Mouse (Mus musculus): ENCODE data around the gene Kcnma1. TPM values are rescaled to one million over a fixed set of nuclear protein-coding genes. Genes with fewer than 3 reads are reported as not detected.

Kcnma1 gene
- total RNA-seq, 1 experiment, result 0.49 TPM

DNA sequence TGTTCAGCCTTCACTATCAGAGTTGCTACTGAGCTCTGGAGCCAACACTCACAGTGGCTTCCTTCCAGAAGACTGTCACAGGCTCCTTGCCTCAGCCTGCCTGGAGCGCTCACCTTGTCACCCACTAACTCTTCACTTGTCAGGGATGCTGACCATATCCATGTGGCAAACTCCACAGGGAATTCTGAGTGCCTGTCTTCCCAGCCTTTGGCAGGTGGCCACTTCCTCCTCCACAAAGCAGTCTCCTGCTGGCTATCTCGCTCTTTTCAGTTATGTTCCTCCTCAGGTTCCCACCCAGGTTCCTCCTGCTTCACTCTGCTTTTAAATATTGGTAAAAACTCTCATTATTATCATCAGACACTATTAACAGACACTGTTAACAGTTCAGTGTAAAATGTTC is 395.3 kb downstream of the Kcnma1 start:
- no peak for TF ChIP-seq MAFK (IDR thresholded peaks at IDR 0.05; ENCODE audit: insufficient read depth, low read depth, low read length)
- no peak for TF ChIP-seq ZNF384 (IDR thresholded peaks at IDR 0.05; ENCODE audit: low read depth, low read length)
- TF ChIP-seq HCFC1 (IDR thresholded peaks at IDR 0.05; ENCODE audit: borderline replicate concordance, insufficient read depth, low read length), result no peak
- no peak for DNase-seq (ENCODE audit: low read depth, low spot score)
- Histone ChIP-seq H3K36me3 (ENCODE audit: control insufficient read depth, insufficient read depth, low read length, poor library complexity, severe bottlenecking) (no peaks in the 10 kb centered on the region), H3K9ac (ENCODE audit: insufficient read depth, low read depth, low read length, poor library complexity, severe bottlenecking) (no peak overlapping the region), H3K27ac (ENCODE audit: insufficient read depth, low read depth, low read length, poor library complexity, severe bottlenecking) (no peak overlapping the region), H3K4me1 (ENCODE audit: control insufficient read depth in 2 of 2, insufficient read depth in 2 of 2, low read length in 2 of 2, poor library complexity in 1 of 2) (no peaks in the 10 kb centered on the region), H3K9me3 (ENCODE audit: control insufficient read depth, insufficient read depth, low read depth, low read length) (no peaks in the 10 kb centered on the region), H3K4me3 (ENCODE audit: insufficient read depth in 1 of 2, low read depth in 1 of 2, low read length in 2 of 2, poor library complexity in 1 of 2, severe bottlenecking in 1 of 2) (no peak overlapping the region)
- in situ Hi-C loops (cut with MboI; ENCODE audit: low sequenced_read_pairs in 2 of 2, unreplicated experiment in 2 of 2), result no loop called here

DNA sequence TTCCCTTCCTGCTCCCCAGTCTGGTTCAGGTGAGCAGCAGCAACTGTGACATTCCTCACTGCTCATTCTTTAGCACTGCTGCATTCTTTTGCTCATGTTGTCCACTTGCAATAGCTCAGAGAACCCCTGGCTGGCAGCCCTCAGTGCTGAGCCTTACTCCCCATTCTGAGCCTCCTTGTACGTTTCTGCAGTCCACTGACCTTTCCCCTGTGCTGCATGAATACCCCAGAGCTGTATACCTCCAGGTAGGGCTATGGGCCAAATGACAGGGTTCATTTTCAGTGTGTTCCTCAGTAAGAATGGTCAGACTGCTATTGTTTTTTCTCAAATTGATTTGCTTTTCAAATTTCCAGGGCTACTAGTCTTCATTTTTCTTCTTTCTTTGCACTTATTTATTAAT is 396.2 kb downstream of the Kcnma1 start:
- Histone ChIP-seq H3K4me1 (ENCODE audit: control insufficient read depth in 2 of 2, insufficient read depth in 2 of 2, low read length in 2 of 2, poor library complexity in 1 of 2) (no peaks in the 10 kb centered on the region), H3K9me3 (ENCODE audit: control insufficient read depth, insufficient read depth, low read depth, low read length) (no peaks in the 10 kb centered on the region), H3K36me3 (ENCODE audit: control insufficient read depth, insufficient read depth, low read length, poor library complexity, severe bottlenecking) (no peaks in the 10 kb centered on the region), H3K4me3 (ENCODE audit: insufficient read depth in 1 of 2, low read depth in 1 of 2, low read length in 2 of 2, poor library complexity in 1 of 2, severe bottlenecking in 1 of 2) (no peak overlapping the region), H3K9ac (ENCODE audit: insufficient read depth, low read depth, low read length, poor library complexity, severe bottlenecking) (no peak overlapping the region), H3K27ac (ENCODE audit: insufficient read depth, low read depth, low read length, poor library complexity, severe bottlenecking) (no peak overlapping the region)
- TF ChIP-seq MAFK (IDR thresholded peaks at IDR 0.05; ENCODE audit: insufficient read depth, low read depth, low read length) (no peak), ZC3H11A (IDR thresholded peaks at IDR 0.05; ENCODE audit: borderline replicate concordance, low read depth, low read length) (no peak), ZNF384 (IDR thresholded peaks at IDR 0.05; ENCODE audit: low read depth, low read length) (no peak), CHD2 (IDR thresholded peaks at IDR 0.05; ENCODE audit: low read depth, low read length) (no peak), HCFC1 (IDR thresholded peaks at IDR 0.05; ENCODE audit: borderline replicate concordance, insufficient read depth, low read length) (no peak)
- DNase-seq (ENCODE audit: low read depth, low spot score), result no peak
- in situ Hi-C loops (cut with MboI; ENCODE audit: low sequenced_read_pairs in 2 of 2, unreplicated experiment in 2 of 2), result no loop called here

DNA sequence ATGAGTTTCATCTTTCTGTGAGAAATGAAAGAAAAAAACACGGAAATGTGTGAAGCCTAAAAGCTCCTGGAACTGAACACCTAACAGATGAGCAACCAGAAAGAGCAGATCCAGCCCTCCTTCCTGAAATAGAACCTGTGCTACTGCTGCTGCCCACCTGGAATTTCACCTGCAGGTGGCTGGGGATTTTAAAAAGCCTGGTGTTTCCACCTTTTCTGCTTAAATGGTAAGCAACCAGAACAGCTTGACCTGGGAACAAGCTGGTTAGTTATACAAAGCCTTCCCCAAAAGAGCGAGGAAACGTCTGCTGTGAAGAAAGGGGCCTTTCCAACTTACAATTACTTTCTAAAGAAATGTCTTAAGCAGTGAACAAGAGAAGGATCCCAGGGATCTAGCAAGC is 404.2 kb downstream of the Kcnma1 start:
- in situ Hi-C loops (cut with MboI; ENCODE audit: low sequenced_read_pairs in 2 of 2, unreplicated experiment in 2 of 2), result no loop called here
- Histone ChIP-seq H3K4me1 (ENCODE audit: control insufficient read depth in 2 of 2, insufficient read depth in 2 of 2, low read length in 2 of 2, poor library complexity in 1 of 2) (no peaks in the 10 kb centered on the region), H3K9ac (ENCODE audit: insufficient read depth, low read depth, low read length, poor library complexity, severe bottlenecking) (no peak overlapping the region), H3K36me3 (ENCODE audit: control insufficient read depth, insufficient read depth, low read length, poor library complexity, severe bottlenecking) (no peaks in the 10 kb centered on the region), H3K9me3 (ENCODE audit: control insufficient read depth, insufficient read depth, low read depth, low read length) (no peaks in the 10 kb centered on the region), H3K27ac (ENCODE audit: insufficient read depth, low read depth, low read length, poor library complexity, severe bottlenecking) (0 out of 2 replicates have a peak overlapping the region, but pooled peaks have one; percentile 19), H3K4me3 (ENCODE audit: insufficient read depth in 1 of 2, low read depth in 1 of 2, low read length in 2 of 2, poor library complexity in 1 of 2, severe bottlenecking in 1 of 2) (no peak overlapping the region)
- TF ChIP-seq HCFC1 (IDR thresholded peaks at IDR 0.05; ENCODE audit: borderline replicate concordance, insufficient read depth, low read length), result no peak
- no peak for TF ChIP-seq ZC3H11A (IDR thresholded peaks at IDR 0.05; ENCODE audit: borderline replicate concordance, low read depth, low read length)
- TF ChIP-seq ZNF384 (IDR thresholded peaks at IDR 0.05; ENCODE audit: low read depth, low read length), result no peak
- TF ChIP-seq MAFK (IDR thresholded peaks at IDR 0.05; ENCODE audit: insufficient read depth, low read depth, low read length), result no peak
- TF ChIP-seq CHD2 (IDR thresholded peaks at IDR 0.05; ENCODE audit: low read depth, low read length), result no peak
- no peak for DNase-seq (ENCODE audit: low read depth, low spot score)

DNA sequence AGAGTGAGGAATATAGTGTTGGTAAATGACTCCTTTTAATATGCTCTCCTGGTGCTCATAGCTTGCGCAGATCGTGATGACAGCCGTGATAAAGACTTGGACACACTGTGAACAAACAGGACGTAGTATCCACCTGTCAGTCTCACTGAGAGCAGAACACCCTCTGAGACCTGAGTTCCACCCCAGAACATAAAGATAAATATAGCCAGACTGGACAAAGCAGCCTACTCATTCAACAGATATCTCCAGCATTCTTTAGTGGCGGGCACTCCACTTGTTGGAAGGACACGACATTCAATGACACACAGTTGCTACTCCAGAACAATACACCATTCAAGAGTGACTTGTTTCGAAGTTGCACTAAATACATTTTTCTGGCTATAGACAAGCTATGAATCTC is 408.6 kb downstream of the Kcnma1 start:
- Histone ChIP-seq H3K4me1 (ENCODE audit: control insufficient read depth in 2 of 2, insufficient read depth in 2 of 2, low read length in 2 of 2, poor library complexity in 1 of 2) (no peaks in the 10 kb centered on the region), H3K9me3 (ENCODE audit: control insufficient read depth, insufficient read depth, low read depth, low read length) (no peaks in the 10 kb centered on the region), H3K4me3 (ENCODE audit: insufficient read depth in 1 of 2, low read depth in 1 of 2, low read length in 2 of 2, poor library complexity in 1 of 2, severe bottlenecking in 1 of 2) (no peak overlapping the region), H3K36me3 (ENCODE audit: control insufficient read depth, insufficient read depth, low read length, poor library complexity, severe bottlenecking) (no peaks in the 10 kb centered on the region), H3K27ac (ENCODE audit: insufficient read depth, low read depth, low read length, poor library complexity, severe bottlenecking) (no peak overlapping the region), H3K9ac (ENCODE audit: insufficient read depth, low read depth, low read length, poor library complexity, severe bottlenecking) (no peak overlapping the region)
- TF ChIP-seq CHD2 (IDR thresholded peaks at IDR 0.05; ENCODE audit: low read depth, low read length) (no peak), HCFC1 (IDR thresholded peaks at IDR 0.05; ENCODE audit: borderline replicate concordance, insufficient read depth, low read length) (no peak), ZC3H11A (IDR thresholded peaks at IDR 0.05; ENCODE audit: borderline replicate concordance, low read depth, low read length) (no peak)
- DNase-seq (ENCODE audit: low read depth, low spot score), result no peak
- in situ Hi-C loops (cut with MboI; ENCODE audit: low sequenced_read_pairs in 2 of 2, unreplicated experiment in 2 of 2), result no loop called here

DNA sequence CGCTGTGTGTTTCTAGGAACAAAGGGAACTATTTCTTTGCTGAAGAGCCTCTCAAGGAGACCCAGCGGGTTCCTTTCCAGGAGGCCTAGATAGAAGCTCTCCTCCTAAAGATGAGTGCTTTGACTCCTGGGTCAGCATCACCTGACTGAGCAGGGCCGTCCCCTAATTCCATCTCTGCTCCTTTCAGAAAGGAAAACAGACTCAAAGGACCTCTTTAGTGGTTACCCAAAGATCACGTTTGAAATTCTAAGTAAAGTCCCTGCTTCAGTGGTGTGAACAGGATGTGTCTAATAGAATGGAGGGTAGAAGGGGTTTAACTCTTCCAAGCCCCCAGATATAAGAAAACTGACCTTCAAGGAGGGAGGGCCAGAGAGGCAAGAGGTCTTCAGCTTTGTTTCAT is 411.4 kb downstream of the Kcnma1 start:
- in situ Hi-C loops (cut with MboI; ENCODE audit: low sequenced_read_pairs in 2 of 2, unreplicated experiment in 2 of 2), result no loop called here
- no peaks in the 10 kb centered on the region for H3K36me3 ChIP-seq (ENCODE audit: control insufficient read depth, insufficient read depth, low read length, poor library complexity, severe bottlenecking)
- H3K9ac ChIP-seq (ENCODE audit: insufficient read depth, low read depth, low read length, poor library complexity, severe bottlenecking), result no peak overlapping the region
- no peaks in the 10 kb centered on the region for H3K9me3 ChIP-seq (ENCODE audit: control insufficient read depth, insufficient read depth, low read depth, low read length)
- no peak for DNase-seq (ENCODE audit: low read depth, low spot score)
- H3K4me3 ChIP-seq (ENCODE audit: insufficient read depth in 1 of 2, low read depth in 1 of 2, low read length in 2 of 2, poor library complexity in 1 of 2, severe bottlenecking in 1 of 2), result no peak overlapping the region
- no peaks in the 10 kb centered on the region for H3K4me1 ChIP-seq (ENCODE audit: control insufficient read depth in 2 of 2, insufficient read depth in 2 of 2, low read length in 2 of 2, poor library complexity in 1 of 2)
- TF ChIP-seq MAFK (IDR thresholded peaks at IDR 0.05; ENCODE audit: insufficient read depth, low read depth, low read length), result no peak
- no peak for TF ChIP-seq CHD2 (IDR thresholded peaks at IDR 0.05; ENCODE audit: low read depth, low read length)
- no peak for TF ChIP-seq ZC3H11A (IDR thresholded peaks at IDR 0.05; ENCODE audit: borderline replicate concordance, low read depth, low read length)
- no peak for TF ChIP-seq ZNF384 (IDR thresholded peaks at IDR 0.05; ENCODE audit: low read depth, low read length)
- TF ChIP-seq HCFC1 (IDR thresholded peaks at IDR 0.05; ENCODE audit: borderline replicate concordance, insufficient read depth, low read length), result no peak
- no peak overlapping the region for H3K27ac ChIP-seq (ENCODE audit: insufficient read depth, low read depth, low read length, poor library complexity, severe bottlenecking)

Measured in ES-E14 (cell line).